Mouse (Mus musculus): ENCODE measurements at regions not wholly inside any gene's neighbourhood (a gene's known extent, or its start where the extent isn't known, plus 50 kb on each side); places are given as distances from the start of the nearest gene placed in this dataset.

DNA sequence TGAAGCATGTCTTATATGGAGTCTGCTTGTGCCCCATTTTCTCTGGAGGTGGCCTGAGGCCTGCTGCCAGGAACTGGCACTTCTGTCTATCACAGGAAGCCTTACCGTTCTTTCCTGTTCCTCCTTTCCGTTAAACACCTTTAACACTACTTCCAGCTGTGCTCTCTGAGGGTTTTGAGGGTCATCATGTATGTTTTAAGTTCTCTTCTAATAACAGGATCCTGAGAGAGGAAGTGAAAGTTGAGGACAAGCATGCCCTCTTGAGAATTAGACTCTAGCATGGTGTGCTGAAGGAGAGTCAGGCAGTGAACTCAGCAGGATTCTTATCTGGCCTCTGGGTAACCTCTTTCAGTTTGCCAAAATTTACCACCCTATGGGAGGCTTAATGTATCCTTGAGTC, 418.0 kb upstream of the 9430069I07Rik start:
- H3K4me1 ChIP-seq, result no peaks in the 10 kb centered on the region
- H3K27me3 ChIP-seq, result no peaks in the 10 kb centered on the region
- no peaks in the 10 kb centered on the region for H3K36me3 ChIP-seq (ENCODE audit: poor library complexity, severe bottlenecking)
- ATAC-seq, result no peak
- H3K4me2 ChIP-seq, result no peak overlapping the region
- 88% methylated on average over 2 of the region's 2 CpGs for WGBS
- H3K27ac ChIP-seq, result no peak overlapping the region
- no peaks in the 10 kb centered on the region for H3K9me3 ChIP-seq (replicated peaks)
- no peak overlapping the region for H3K9ac ChIP-seq
- H3K4me3 ChIP-seq, result no peak overlapping the region

DNA sequence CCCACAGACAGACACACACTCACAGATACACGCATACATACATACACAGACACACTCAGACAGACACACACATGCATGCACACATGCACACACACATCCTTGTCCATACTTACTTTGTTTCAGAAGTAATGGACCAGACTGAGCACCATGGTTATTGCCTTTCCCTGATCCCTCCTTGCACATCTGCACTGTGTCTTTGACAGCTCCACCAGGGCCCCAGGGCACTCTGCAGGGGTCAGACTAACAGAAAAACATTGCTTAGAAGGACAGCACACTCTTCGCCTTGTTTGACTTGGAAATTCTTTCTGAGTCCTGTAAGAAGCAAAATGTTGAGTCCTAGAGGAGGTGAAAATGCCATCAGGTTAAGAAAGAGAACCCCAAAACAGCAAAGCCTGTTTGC, 394.1 kb upstream of the 9430069I07Rik start:
- Histone ChIP-seq H3K4me1 (no peaks in the 10 kb centered on the region), H3K36me3 (ENCODE audit: poor library complexity, severe bottlenecking) (no peaks in the 10 kb centered on the region), H3K9me3 (replicated peaks) (no peaks in the 10 kb centered on the region), H3K27me3 (no peaks in the 10 kb centered on the region), H3K4me3 (no peak overlapping the region), H3K4me2 (no peak overlapping the region), H3K27ac (no peak overlapping the region), H3K9ac (no peak overlapping the region)
- no peak for ATAC-seq
- 66% methylated on average over 2 of the region's 2 CpGs for WGBS

DNA sequence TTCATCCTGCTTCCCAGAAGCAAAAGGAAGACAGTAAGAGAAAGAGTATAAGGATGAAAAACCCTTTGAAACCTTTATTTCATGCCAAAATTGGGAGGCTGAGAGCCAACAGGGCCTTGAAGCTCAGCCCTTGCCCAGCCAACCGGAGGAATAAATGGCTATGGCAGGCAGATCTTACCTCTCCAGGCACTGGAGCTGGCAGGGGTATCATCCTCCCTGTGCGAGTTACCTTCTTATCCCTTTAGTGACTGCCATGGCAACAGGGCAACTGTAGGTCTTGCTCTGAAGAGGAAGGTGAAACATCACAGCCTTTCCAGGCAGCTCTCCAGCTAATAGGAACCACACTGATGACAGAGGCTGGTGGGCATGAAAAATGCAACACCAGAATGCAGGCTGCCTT, 393.3 kb upstream of the 9430069I07Rik start:
- H3K27me3 ChIP-seq, result no peaks in the 10 kb centered on the region
- no peaks in the 10 kb centered on the region for H3K9me3 ChIP-seq (replicated peaks)
- H3K4me1 ChIP-seq, result no peaks in the 10 kb centered on the region
- H3K27ac ChIP-seq, result no peak overlapping the region
- H3K9ac ChIP-seq, result no peak overlapping the region
- no peak for ATAC-seq
- 80% methylated on average over 2 of the region's 2 CpGs for WGBS
- H3K36me3 ChIP-seq (ENCODE audit: poor library complexity, severe bottlenecking), result no peaks in the 10 kb centered on the region
- no peak overlapping the region for H3K4me3 ChIP-seq
- H3K4me2 ChIP-seq, result no peak overlapping the region

DNA sequence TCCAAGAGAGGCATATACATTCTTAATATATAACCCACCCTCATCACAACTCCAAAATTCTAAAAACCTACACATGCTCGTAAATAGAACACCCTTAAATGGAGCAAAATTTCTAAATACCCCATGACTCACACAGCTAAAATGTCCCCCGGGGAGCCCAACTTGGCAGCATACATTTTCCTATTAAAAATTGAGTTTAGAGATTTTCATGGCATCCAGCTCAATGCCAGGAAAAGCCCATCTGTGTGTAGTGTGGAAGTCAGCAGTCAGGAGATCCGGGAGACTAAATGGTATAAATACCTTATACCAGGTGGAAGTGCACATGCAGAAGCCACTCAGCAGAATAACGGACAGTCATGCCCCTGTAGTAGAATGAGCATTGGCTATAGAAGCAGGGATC, 389.4 kb upstream of the 9430069I07Rik start:
- WGBS, result 83% methylated on average over 4 of the region's 4 CpGs
- H3K4me3 ChIP-seq, result no peak overlapping the region
- no peak for ATAC-seq
- no peak overlapping the region for H3K9ac ChIP-seq
- H3K27me3 ChIP-seq, result no peaks in the 10 kb centered on the region
- no peak overlapping the region for H3K27ac ChIP-seq
- H3K4me2 ChIP-seq, result no peak overlapping the region
- H3K4me1 ChIP-seq, result no peaks in the 10 kb centered on the region
- no peaks in the 10 kb centered on the region for H3K36me3 ChIP-seq (ENCODE audit: poor library complexity, severe bottlenecking)
- H3K9me3 ChIP-seq (replicated peaks), result no peaks in the 10 kb centered on the region

DNA sequence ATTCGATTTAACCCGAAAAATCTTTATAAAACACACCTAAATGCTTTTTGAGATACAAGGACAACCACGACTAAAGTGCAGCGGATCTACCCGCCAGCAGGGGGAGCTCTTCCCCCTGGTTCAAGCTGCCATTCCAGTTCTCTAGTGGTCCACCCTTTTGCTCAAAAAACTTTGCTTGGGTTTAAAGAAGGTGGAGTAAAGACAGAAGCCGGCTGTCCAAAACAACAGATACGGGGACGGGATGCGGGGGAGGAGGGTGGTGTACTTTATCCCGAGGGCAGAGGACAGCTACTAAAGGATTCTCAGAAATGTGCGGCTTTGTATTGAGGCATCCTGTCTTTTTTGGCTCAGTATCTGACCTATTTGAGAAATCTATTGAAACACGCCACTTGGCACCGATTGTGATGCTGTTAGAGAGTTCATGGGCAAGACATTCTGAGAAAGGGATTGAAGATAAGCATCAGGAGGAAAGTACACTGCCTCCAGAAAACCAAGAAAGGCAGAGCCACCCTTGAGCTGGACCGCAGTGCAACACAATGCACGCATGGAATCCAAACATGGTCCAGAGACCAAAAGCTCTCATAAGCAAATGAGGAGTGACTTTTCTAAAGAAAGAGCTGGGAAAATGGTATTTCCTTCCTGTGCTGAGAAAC, 385.6 kb upstream of the 9430069I07Rik start:
- 0 out of 2 replicates have a peak, but pooled peaks have one; percentile 38 for ATAC-seq
- WGBS, result 44% methylated on average over 15 of the region's 15 CpGs
- no peak overlapping the region for H3K9ac ChIP-seq
- H3K36me3 ChIP-seq (ENCODE audit: poor library complexity, severe bottlenecking), result no peaks in the 10 kb centered on the region
- H3K4me3 ChIP-seq, result no peak overlapping the region
- H3K27me3 ChIP-seq, result no peaks in the 10 kb centered on the region
- H3K9me3 ChIP-seq (replicated peaks), result no peaks in the 10 kb centered on the region
- no peak overlapping the region for H3K27ac ChIP-seq
- no peak overlapping the region for H3K4me2 ChIP-seq
- H3K4me1 ChIP-seq, result no peaks in the 10 kb centered on the region

DNA sequence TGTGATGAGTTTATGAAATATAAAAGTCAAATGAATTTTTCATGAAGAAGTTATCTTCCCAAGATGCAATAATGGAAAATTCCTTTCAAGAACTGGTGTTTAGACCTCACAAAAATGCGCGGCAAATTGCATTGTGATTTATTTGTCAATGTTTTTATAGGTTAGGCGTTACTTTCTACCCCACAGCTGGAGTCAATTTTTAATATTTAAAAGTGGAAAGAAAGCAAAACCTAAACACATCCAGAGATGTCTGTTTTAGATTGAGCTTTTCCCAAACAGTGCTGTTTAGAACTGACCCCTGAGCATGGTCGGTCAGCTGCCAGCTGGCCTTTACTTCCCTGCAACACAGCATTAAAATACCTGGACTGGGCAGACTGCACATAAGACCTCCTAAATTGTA, 383.8 kb upstream of the 9430069I07Rik start:
- ATAC-seq, result no peak
- Histone ChIP-seq H3K9ac (no peak overlapping the region), H3K9me3 (replicated peaks) (no peaks in the 10 kb centered on the region), H3K36me3 (ENCODE audit: poor library complexity, severe bottlenecking) (no peaks in the 10 kb centered on the region), H3K27me3 (no peaks in the 10 kb centered on the region), H3K4me1 (no peaks in the 10 kb centered on the region), H3K4me2 (no peak overlapping the region), H3K4me3 (no peak overlapping the region), H3K27ac (no peak overlapping the region)
- 94% methylated on average over 4 of the region's 4 CpGs for WGBS

Data from forebrain, embryonic 13.5 days (tissue).